Mouse (Mus musculus) adrenal gland, postnatal 10 days (tissue): Measurements from ENCODE around the gene Rhd. TPM values are rescaled to one million over a fixed set of nuclear protein-coding genes. Genes with fewer than 3 reads are reported as not detected.

Experiments
- DNase-seq: peaks from one replicate; pipeline ENCODE4 v3.0.0; 2021; ENCODE audit warnings: mixed read lengths
- total RNA-seq, 2 experiments: library from RNA; stranded (reverse); gene quantifications; 2 replicates each; pipeline ENCODE4 v1.2.3; 2021

Rhd gene
- total RNA-seq, 2 experiments from 2014 or later: 2.5 to 7.2 TPM

- DNase-seq: no peak
Observed at GRCm38 (mm10) chr4:134856501-134856900, 7.8 kb upstream of the Rhd start.

- DNase-seq: no peak
Observed at GRCm38 (mm10) chr4:134858494-134858893, 5.8 kb upstream of the Rhd start.

GRCm38 (mm10) chr4:134861884-134862283 lies 2.5 kb upstream of the Rhd start:
- DNase-seq: no peak

GRCm38 (mm10) chr4:134862996-134863395 lies 1.3 kb upstream of the Rhd start:
- no peak for DNase-seq

GRCm38 (mm10) chr4:134865340-134865739 lies 1.0 kb downstream of the Rhd start:
- DNase-seq: no peak

GRCm38 (mm10) chr4:134865789-134866188 lies 1.5 kb downstream of the Rhd start:
- DNase-seq: no peak

GRCm38 (mm10) chr4:134867213-134867612 lies 2.9 kb downstream of the Rhd start:
- DNase-seq: no peak

- DNase-seq: no peak
Observed at GRCm38 (mm10) chr4:134867661-134868060, 3.3 kb downstream of the Rhd start.

- DNase-seq: no peak
Observed at GRCm38 (mm10) chr4:134868065-134868464, 3.7 kb downstream of the Rhd start.

- DNase-seq: no peak
Observed at GRCm38 (mm10) chr4:134868490-134868889, 4.2 kb downstream of the Rhd start.

GRCm38 (mm10) chr4:134869068-134869730 lies 4.9 kb downstream of the Rhd start:
- no peak for DNase-seq

GRCm38 (mm10) chr4:134869815-134870375 lies 5.6 kb downstream of the Rhd start:
- DNase-seq: no peak

- DNase-seq: no peak
Observed at GRCm38 (mm10) chr4:134871477-134871876, 7.1 kb downstream of the Rhd start.

- no peak for DNase-seq
Observed at GRCm38 (mm10) chr4:134871950-134872349, 7.6 kb downstream of the Rhd start.

GRCm38 (mm10) chr4:134876171-134876570 lies 11.8 kb downstream of the Rhd start:
- DNase-seq: no peak

- peak; percentile 85 for DNase-seq
Observed at GRCm38 (mm10) chr4:134879410-134879981, 15.2 kb downstream of the Rhd start.

GRCm38 (mm10) chr4:134880041-134880440 lies 15.7 kb downstream of the Rhd start:
- DNase-seq: peak; percentile 29

- DNase-seq: peak; percentile 50
Observed at GRCm38 (mm10) chr4:134883266-134883665, 18.9 kb downstream of the Rhd start.

GRCm38 (mm10) chr4:134883808-134884207 lies 19.5 kb downstream of the Rhd start:
- DNase-seq: no peak

GRCm38 (mm10) chr4:134884364-134884763 lies 20.0 kb downstream of the Rhd start:
- DNase-seq: no peak

GRCm38 (mm10) chr4:134892096-134892495 lies 27.8 kb downstream of the Rhd start:
- peak; percentile 79 for DNase-seq

- peak; percentile 77 for DNase-seq
Observed at GRCm38 (mm10) chr4:134897256-134897655, 32.9 kb downstream of the Rhd start.

- DNase-seq: no peak
Observed at GRCm38 (mm10) chr4:134901126-134901525, 36.8 kb downstream of the Rhd start.

GRCm38 (mm10) chr4:134903046-134903445 lies 38.7 kb downstream of the Rhd start:
- DNase-seq: peak; percentile 49
